Mouse (Mus musculus) right cerebral cortex, postnatal 14 days (tissue): ENCODE measurements around the gene Zfp667.

Experiments used
- DNase-seq: peaks from one replicate; pipeline ENCODE4 v3.0.0; 2022

Zfp667 gene

GRCm38 (mm10) chr7:6330458-6331232 is 44.3 kb downstream of the Zfp667 start:
- DNase-seq: peak; percentile 15

GRCm38 (mm10) chr7:6331233-6331956 is 45.0 kb downstream of the Zfp667 start, which contains the start of gene Zfp583:
Gene Zfp583 (minus strand): TSS chr7:6331285.
- peak; percentile 85 for DNase-seq

- DNase-seq: no peak
Observed at GRCm38 (mm10) chr7:6339865-6340264, 53.5 kb downstream of the Zfp667 start.

GRCm38 (mm10) chr7:6343501-6344071 is 57.2 kb downstream of the Zfp667 start, which contains the start of gene Gm3854:
Gene Gm3854 (plus strand): TSS chr7:6343759.
- peak; percentile 68 for DNase-seq

- no peak for DNase-seq
Observed at GRCm38 (mm10) chr7:6344124-6344523, 57.7 kb downstream of the Zfp667 start.
